Mouse (Mus musculus): ENCODE data around the gene Sympk. TPM values are rescaled to one million over a fixed set of nuclear protein-coding genes. Genes with fewer than 3 reads are reported as not detected.

The Sympk gene
- total and polyA plus RNA-seq, 2 experiments from 2014 or later: 20.0 to 73.8 TPM

DNA sequence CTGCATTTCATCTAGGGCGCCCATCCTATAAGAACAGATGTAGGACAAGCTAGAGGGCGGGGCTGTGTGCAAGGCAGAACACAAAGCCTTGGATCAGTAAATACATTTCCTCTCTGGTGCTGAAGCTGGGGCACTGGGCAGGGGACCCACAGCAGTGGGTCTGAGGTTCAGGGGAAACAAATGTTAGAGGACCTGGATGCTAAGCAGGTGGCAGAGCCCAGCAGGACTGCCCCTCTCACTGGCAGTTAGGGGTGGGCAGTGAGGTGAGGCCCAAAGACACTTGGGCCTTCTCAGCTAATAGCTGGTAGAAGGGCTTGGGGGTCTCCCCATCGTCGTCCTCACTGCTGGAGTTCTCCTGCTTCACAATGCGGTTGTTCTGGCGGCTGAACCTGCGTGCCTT is 74.6 kb downstream of the Sympk start:
- Histone ChIP-seq H3K4me1 (ENCODE audit: insufficient read depth) (peaks cover 4% of the 10 kb centered on the region), H3K36me3 (ENCODE audit: insufficient read depth) (peaks cover 2% of the 10 kb centered on the region; the same call in 1 of the 2 replicates), H3K27ac (ENCODE audit: low read depth, low read length) (no peak overlapping the region), H3K4me3 (ENCODE audit: low read depth, low read length) (no peak overlapping the region), H3K27me3 (ENCODE audit: insufficient read depth, low read length) (no peaks in the 10 kb centered on the region; the same call in 1 of the 2 replicates), H3K9ac (no peak overlapping the region), H3K9me3 (ENCODE audit: low read length) (no peaks in the 10 kb centered on the region), H3K4me2 (ENCODE audit: low read depth) (no peak overlapping the region)
- DNase-seq (no peak), ATAC-seq (no peak)
- TF ChIP-seq CTCF (IDR thresholded peaks at IDR 0.05; ENCODE audit: low read depth): no peak
- WGBS: 64% methylated on average over 7 of the region's 7 CpGs

DNA sequence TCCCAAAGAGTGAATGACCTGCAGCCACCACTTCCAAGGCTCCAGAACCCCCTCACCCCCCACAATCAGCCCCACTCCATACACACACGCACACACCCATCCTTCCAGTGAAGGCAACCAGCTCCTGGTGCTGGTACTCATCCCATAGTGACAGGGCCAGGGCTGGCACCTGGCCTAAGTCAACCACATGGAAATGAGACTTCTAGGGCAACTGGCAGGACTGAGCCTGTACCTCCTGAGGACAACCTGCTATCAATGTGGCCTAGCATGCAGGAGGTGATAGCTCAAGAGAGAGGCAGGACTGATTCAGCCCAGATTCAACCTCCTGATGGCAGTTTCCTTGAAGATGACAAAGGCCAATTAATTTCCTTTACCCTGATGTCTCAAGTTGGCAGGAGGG is 76.1 kb downstream of the Sympk start:
- H3K4me2 ChIP-seq (ENCODE audit: low read depth): no peak overlapping the region
- ATAC-seq: no peak
- no peak for TF ChIP-seq CTCF (IDR thresholded peaks at IDR 0.05; ENCODE audit: low read depth)
- no peaks in the 10 kb centered on the region for H3K9me3 ChIP-seq (ENCODE audit: low read length)
- WGBS: 82% methylated on average over 1 of the region's 1 CpGs
- no peaks in the 10 kb centered on the region for H3K27me3 ChIP-seq (ENCODE audit: insufficient read depth, low read length)
- peaks cover 5% of the 10 kb centered on the region; the same call in 1 of the 2 replicates for H3K36me3 ChIP-seq (ENCODE audit: insufficient read depth)
- DNase-seq: no peak
- no peak overlapping the region for H3K27ac ChIP-seq (ENCODE audit: low read depth, low read length)
- H3K4me3 ChIP-seq (ENCODE audit: low read depth, low read length): no peak overlapping the region
- no peaks in the 10 kb centered on the region for H3K4me1 ChIP-seq (ENCODE audit: insufficient read depth)
- no peak overlapping the region for H3K9ac ChIP-seq

DNA sequence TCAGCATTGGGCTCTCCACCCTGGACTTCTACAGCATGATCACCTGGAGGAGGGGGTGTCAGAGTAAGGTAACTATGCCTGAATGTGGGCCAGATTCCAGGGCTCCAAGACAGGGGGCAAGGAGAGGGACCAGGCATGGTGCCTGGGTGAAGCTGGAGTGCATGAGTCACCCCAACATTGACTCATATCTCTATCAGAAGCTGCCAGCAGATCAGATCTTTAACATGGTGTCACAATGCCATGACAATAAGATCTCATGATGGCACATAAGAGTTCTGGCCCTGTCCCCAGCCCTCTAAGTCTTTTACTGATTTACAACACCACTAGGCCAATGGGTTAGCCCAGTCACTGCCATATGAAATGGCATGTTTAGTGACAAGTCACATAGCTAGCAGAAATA is 79.6 kb downstream of the Sympk start:
- Histone ChIP-seq H3K27me3 (ENCODE audit: insufficient read depth, low read length) (no peaks in the 10 kb centered on the region), H3K4me3 (ENCODE audit: low read depth, low read length) (no peak overlapping the region), H3K27ac (ENCODE audit: low read depth, low read length) (no peak overlapping the region), H3K4me2 (ENCODE audit: low read depth) (no peak overlapping the region), H3K9me3 (ENCODE audit: low read length) (no peaks in the 10 kb centered on the region), H3K4me1 (ENCODE audit: insufficient read depth) (no peaks in the 10 kb centered on the region), H3K36me3 (ENCODE audit: insufficient read depth) (peaks cover 5% of the 10 kb centered on the region; the same call in 1 of the 2 replicates), H3K9ac (no peak overlapping the region)
- DNase-seq: no peak
- no peak for TF ChIP-seq CTCF (IDR thresholded peaks at IDR 0.05; ENCODE audit: low read depth)
- ATAC-seq: no peak

Small RNAs within 50 kb of the gene (microRNA-seq; reads per million reads assigned to microRNA genes)
- gene Mir3100: 0.12 to 0.39 reads per million in 2 experiments

Other genes starting within 250 kb of the Sympk start
- gene Psg19, start 225.9 kb upstream of the Sympk start, total RNA-seq (2014; rRNA removed): not detected in 2 replicates
- not detected in 2 replicates for gene Psg19, start 225.9 kb upstream of the Sympk start, polyA plus RNA-seq (2015; fragmentation: Nextera tagmentation; extraction: Ambion mirVana)
- not detected in 2 replicates for gene Psg17, start 202.8 kb upstream of the Sympk start, total RNA-seq (2014; rRNA removed)
- not detected in 2 replicates for gene Psg17, start 202.8 kb upstream of the Sympk start, polyA plus RNA-seq (2015; fragmentation: Nextera tagmentation; extraction: Ambion mirVana)
- gene Mill2, start 184.4 kb upstream of the Sympk start, total RNA-seq (2014; rRNA removed): 0.95 and 2.1 TPM in 2 replicates
- gene Mill2, start 184.4 kb upstream of the Sympk start, polyA plus RNA-seq (2015; fragmentation: Nextera tagmentation; extraction: Ambion mirVana): 0.53 and 0.54 TPM in 2 replicates
- 13.8 and 14.9 TPM in 2 replicates for gene Pglyrp1, start 153.0 kb upstream of the Sympk start, total RNA-seq (2014; rRNA removed)
- gene Pglyrp1, start 153.0 kb upstream of the Sympk start, polyA plus RNA-seq (2015; fragmentation: Nextera tagmentation; extraction: Ambion mirVana): 26.9 and 27.0 TPM in 2 replicates
- gene Ccdc61, start 114.0 kb upstream of the Sympk start, total RNA-seq (2014; rRNA removed): 12.8 and 17.2 TPM in 2 replicates
- gene Ccdc61, start 114.0 kb upstream of the Sympk start, polyA plus RNA-seq (2015; fragmentation: Nextera tagmentation; extraction: Ambion mirVana): 21.6 and 23.2 TPM in 2 replicates
- gene Nova2, start 98.5 kb upstream of the Sympk start, total RNA-seq (2014; rRNA removed): 15.4 and 19.5 TPM in 2 replicates
- 7.2 and 11.4 TPM in 2 replicates for gene Nova2, start 98.5 kb upstream of the Sympk start, polyA plus RNA-seq (2015; fragmentation: Nextera tagmentation; extraction: Ambion mirVana)
- gene Nanos2, start 37.0 kb upstream of the Sympk start, total RNA-seq (2014; rRNA removed): 1.5 and 2.0 TPM in 2 replicates
- gene Nanos2, start 37.0 kb upstream of the Sympk start, polyA plus RNA-seq (2015; fragmentation: Nextera tagmentation; extraction: Ambion mirVana): 0.49 and 0.76 TPM in 2 replicates
- gene Mypop, start 33.1 kb upstream of the Sympk start, total RNA-seq (2014; rRNA removed): 12.3 and 13.9 TPM in 2 replicates
- 3.8 and 4.3 TPM in 2 replicates for gene Mypop, start 33.1 kb upstream of the Sympk start, polyA plus RNA-seq (2015; fragmentation: Nextera tagmentation; extraction: Ambion mirVana)
- gene Irf2bp1, start 20.3 kb upstream of the Sympk start, total RNA-seq (2014; rRNA removed): 101 and 129 TPM in 2 replicates
- gene Irf2bp1, start 20.3 kb upstream of the Sympk start, polyA plus RNA-seq (2015; fragmentation: Nextera tagmentation; extraction: Ambion mirVana): 27.0 and 27.2 TPM in 2 replicates
- gene Foxa3, start 839 bp upstream of the Sympk start, total RNA-seq (2014; rRNA removed): not detected in 2 replicates
- not detected in 2 replicates for gene Foxa3, start 839 bp upstream of the Sympk start, polyA plus RNA-seq (2015; fragmentation: Nextera tagmentation; extraction: Ambion mirVana)
- gene Rsph6a, start 30.3 kb downstream of the Sympk start, total RNA-seq (2014; rRNA removed): 0.19 and 0.23 TPM in 2 replicates
- 0.09 and 0.23 TPM in 2 replicates for gene Rsph6a, start 30.3 kb downstream of the Sympk start, polyA plus RNA-seq (2015; fragmentation: Nextera tagmentation; extraction: Ambion mirVana)
- 96.5 and 122 TPM in 2 replicates for gene Dmwd, start 51.9 kb downstream of the Sympk start, total RNA-seq (2014; rRNA removed)
- 43.6 and 43.8 TPM in 2 replicates for gene Dmwd, start 51.9 kb downstream of the Sympk start, polyA plus RNA-seq (2015; fragmentation: Nextera tagmentation; extraction: Ambion mirVana)
- 16.2 and 20.8 TPM in 2 replicates for gene Dmpk, start 59.5 kb downstream of the Sympk start, total RNA-seq (2014; rRNA removed)
- 2.2 and 3.0 TPM in 2 replicates for gene Dmpk, start 59.5 kb downstream of the Sympk start, polyA plus RNA-seq (2015; fragmentation: Nextera tagmentation; extraction: Ambion mirVana)
- gene Six5, start 70.2 kb downstream of the Sympk start, total RNA-seq (2014; rRNA removed): 3.0 and 4.1 TPM in 2 replicates
- 0.97 and 1.0 TPM in 2 replicates for gene Six5, start 70.2 kb downstream of the Sympk start, polyA plus RNA-seq (2015; fragmentation: Nextera tagmentation; extraction: Ambion mirVana)
- gene Gm4969, start 94.0 kb downstream of the Sympk start, total RNA-seq (2014; rRNA removed): 5.3 and 8.9 TPM in 2 replicates
- 8.3 and 10.6 TPM in 2 replicates for gene Gm4969, start 94.0 kb downstream of the Sympk start, polyA plus RNA-seq (2015; fragmentation: Nextera tagmentation; extraction: Ambion mirVana)
- gene Fbxo46, start 95.5 kb downstream of the Sympk start, total RNA-seq (2014; rRNA removed): 19.8 and 22.8 TPM in 2 replicates
- gene Fbxo46, start 95.5 kb downstream of the Sympk start, polyA plus RNA-seq (2015; fragmentation: Nextera tagmentation; extraction: Ambion mirVana): 8.4 and 11.9 TPM in 2 replicates
- 12.3 and 14.4 TPM in 2 replicates for gene Qpctl, start 124.9 kb downstream of the Sympk start, total RNA-seq (2014; rRNA removed)
- 19.8 and 23.3 TPM in 2 replicates for gene Qpctl, start 124.9 kb downstream of the Sympk start, polyA plus RNA-seq (2015; fragmentation: Nextera tagmentation; extraction: Ambion mirVana)
- 50.0 and 88.1 TPM in 2 replicates for gene Snrpd2, start 125.3 kb downstream of the Sympk start, total RNA-seq (2014; rRNA removed)
- 124 and 172 TPM in 2 replicates for gene Snrpd2, start 125.3 kb downstream of the Sympk start, polyA plus RNA-seq (2015; fragmentation: Nextera tagmentation; extraction: Ambion mirVana)
- gene Gipr, start 141.8 kb downstream of the Sympk start, total RNA-seq (2014; rRNA removed): 16.9 and 20.2 TPM in 2 replicates
- 5.3 and 8.0 TPM in 2 replicates for gene Gipr, start 141.8 kb downstream of the Sympk start, polyA plus RNA-seq (2015; fragmentation: Nextera tagmentation; extraction: Ambion mirVana)
- gene Eml2, start 152.0 kb downstream of the Sympk start, total RNA-seq (2014; rRNA removed): 63.6 and 64.8 TPM in 2 replicates
- 7.9 and 9.9 TPM in 2 replicates for gene Eml2, start 152.0 kb downstream of the Sympk start, polyA plus RNA-seq (2015; fragmentation: Nextera tagmentation; extraction: Ambion mirVana)
- gene Gpr4, start 188.2 kb downstream of the Sympk start, total RNA-seq (2014; rRNA removed): 2.2 and 2.5 TPM in 2 replicates
- gene Gpr4, start 188.2 kb downstream of the Sympk start, polyA plus RNA-seq (2015; fragmentation: Nextera tagmentation; extraction: Ambion mirVana): 5.9 and 6.0 TPM in 2 replicates
- gene Opa3, start 204.0 kb downstream of the Sympk start, total RNA-seq (2014; rRNA removed): 32.2 and 34.4 TPM in 2 replicates
- gene Opa3, start 204.0 kb downstream of the Sympk start, polyA plus RNA-seq (2015; fragmentation: Nextera tagmentation; extraction: Ambion mirVana): 35.1 and 35.8 TPM in 2 replicates
- 40.6 and 45.9 TPM in 2 replicates for gene Vasp, start 247.4 kb downstream of the Sympk start, total RNA-seq (2014; rRNA removed)
- 30.0 and 30.6 TPM in 2 replicates for gene Vasp, start 247.4 kb downstream of the Sympk start, polyA plus RNA-seq (2015; fragmentation: Nextera tagmentation; extraction: Ambion mirVana)